Mouse (Mus musculus) lung, postnatal 0 days (tissue): ENCODE results near the gene Cdon. TPM values are rescaled to one million over a fixed set of nuclear protein-coding genes. Genes with fewer than 3 reads are reported as not detected.

Experiments
- ATAC-seq: fragments of 200-750 bp; cut with Nextera tagmentation; 2 replicates; pipeline ENCODE4 v1.8.0; 2017; ENCODE audit warnings: moderate library complexity
- DNase-seq: peaks from one replicate; pipeline ENCODE4 v3.0.0-alpha.2; 2016; ENCODE audit warnings: low spot score
- H3K27ac ChIP-seq: fragments of 300-500 bp; sonication (generic); 2 replicates; pipeline ENCODE4 v1.5.1; 2014; ENCODE audit warnings: antibody characterized with exemption, mild to moderate bottlenecking, low read length, mixed read lengths
- H3K27me3 ChIP-seq: fragments of 300-500 bp; sonication (generic); replicated peaks from 2 replicates; pipeline ENCODE4 v1.6.1; 2014; ENCODE audit warnings: low read length, mixed read lengths; ENCODE audit not compliant: insufficient read depth
- H3K36me3 ChIP-seq: fragments of 300-500 bp; sonication (generic); 2 replicates; pipeline ENCODE4 v1.6.1; 2014; ENCODE audit warnings: low read length, mixed read lengths; ENCODE audit not compliant: insufficient read depth
- H3K4me1 ChIP-seq: fragments of 300-500 bp; sonication (generic); 2 replicates; pipeline ENCODE4 v1.6.1; 2014; ENCODE audit warnings: antibody characterized with exemption, low read depth, low read length, mixed read lengths; ENCODE audit not compliant: insufficient read depth
- H3K4me2 ChIP-seq: fragments of 300-500 bp; sonication (generic); replicated peaks from 2 replicates; pipeline ENCODE4 v1.6.1; 2014; ENCODE audit warnings: low read depth, mild to moderate bottlenecking, low read length, moderate library complexity, mixed read lengths
- H3K4me3 ChIP-seq: fragments of 300-500 bp; sonication (generic); 2 replicates; pipeline ENCODE4 v1.5.1; 2014; ENCODE audit warnings: low read depth, low read length
- H3K9ac ChIP-seq: fragments of 300-500 bp; sonication (generic); replicated peaks from 2 replicates; pipeline ENCODE4 v1.6.1; 2014; ENCODE audit warnings: low read depth, mild to moderate bottlenecking
- H3K9me3 ChIP-seq: fragments of 300-500 bp; sonication (generic); 2 replicates; pipeline ENCODE4 v1.6.1; 2016; ENCODE audit warnings: low read length, mixed read lengths
- CTCF ChIP-seq: IDR thresholded peaks from 2 replicates; pipeline ENCODE4 v1.5.1; 2016; ENCODE audit warnings: antibody characterized with exemption, mild to moderate bottlenecking
- EP300 ChIP-seq: IDR thresholded peaks from 2 replicates; pipeline ENCODE4 v1.6.1; 2016; ENCODE audit warnings: antibody characterized with exemption, mild to moderate bottlenecking, control low read depth
- WGBS: fragments of 180-500 bp; shearing (Covaris S2); extraction: QIAGEN DNeasy Blood & Tissue Kit; methylation state at CpG from one replicate; pipeline ENCODE4 v1.1.7; 2014; 5-methylcytosine and 5-hydroxymethylcytosine counted together
- polyA plus RNA-seq: library from polyadenylated mRNA; unstranded; fragments of >200 nt; fragmentation: Nextera tagmentation; extraction: Ambion mirVana; gene quantifications from 2 replicates; pipeline ENCODE4 v1.2.1, GENCODE M21; 2015

Gene Cdon
- polyA plus RNA-seq, 1 experiment from 2014 or later, result 1.2 TPM

DNA sequence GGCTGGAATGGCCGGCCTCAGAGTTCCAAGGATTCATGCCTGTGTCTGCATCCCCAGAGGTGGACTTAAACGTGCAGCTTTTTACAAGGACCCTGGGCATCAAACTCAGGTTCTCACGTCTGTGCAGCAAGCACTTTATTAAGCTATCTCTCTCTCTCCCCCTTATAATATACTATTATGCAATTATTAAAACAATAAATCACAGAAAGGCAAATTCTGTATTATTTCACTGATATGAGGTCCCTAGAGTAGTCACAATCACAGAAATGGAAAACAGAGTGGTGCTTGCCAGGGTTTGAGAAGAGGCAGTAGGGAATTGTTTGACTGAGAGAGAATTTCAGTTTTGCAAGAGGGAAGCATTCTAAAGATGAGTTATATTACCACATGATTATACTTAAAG, 108.2 kb downstream of the Cdon start:
- DNase-seq, result no peak
- no peak overlapping the region for H3K4me3 ChIP-seq
- no peak for TF ChIP-seq EP300
- TF ChIP-seq CTCF, result no peak
- H3K36me3 ChIP-seq, result no peaks in the 10 kb centered on the region
- no peaks in the 10 kb centered on the region for H3K4me1 ChIP-seq
- H3K9me3 ChIP-seq, result no peaks in the 10 kb centered on the region
- no peak overlapping the region for H3K9ac ChIP-seq
- 54% methylated on average over 3 of the region's 3 CpGs for WGBS
- no peak overlapping the region for H3K4me2 ChIP-seq
- no peak for ATAC-seq
- no peaks in the 10 kb centered on the region for H3K27me3 ChIP-seq
- no peak overlapping the region for H3K27ac ChIP-seq

DNA sequence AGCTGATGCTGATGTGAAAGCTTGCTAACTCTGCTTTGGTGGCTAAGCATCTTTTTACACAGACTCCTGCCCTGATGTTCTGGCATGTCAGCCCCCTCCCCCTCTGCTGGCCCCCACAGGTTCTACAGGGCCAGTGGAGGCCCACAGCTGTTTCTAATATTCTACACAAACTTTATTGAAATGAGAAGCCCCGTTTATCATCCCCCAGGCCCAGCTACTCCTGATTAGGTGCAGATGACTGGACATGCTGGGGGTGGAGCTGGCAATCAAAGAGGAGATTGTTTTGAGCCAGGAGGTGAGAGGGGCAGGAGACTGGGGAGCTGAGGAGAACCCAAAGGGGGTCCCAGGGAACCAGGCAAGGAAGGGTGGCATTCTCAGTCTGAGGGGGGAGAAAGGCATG, 108.9 kb downstream of the Cdon start:
- no peak for ATAC-seq
- no peaks in the 10 kb centered on the region for H3K27me3 ChIP-seq
- H3K27ac ChIP-seq, result no peak overlapping the region
- no peak for DNase-seq
- no peaks in the 10 kb centered on the region for H3K4me1 ChIP-seq
- no peaks in the 10 kb centered on the region for H3K36me3 ChIP-seq
- no peak overlapping the region for H3K4me2 ChIP-seq
- H3K9ac ChIP-seq, result no peak overlapping the region
- no peaks in the 10 kb centered on the region for H3K9me3 ChIP-seq
- no peak for TF ChIP-seq EP300
- no peak for TF ChIP-seq CTCF
- no peak overlapping the region for H3K4me3 ChIP-seq
- 24% methylated on average over 1 of the region's 1 CpGs for WGBS

DNA sequence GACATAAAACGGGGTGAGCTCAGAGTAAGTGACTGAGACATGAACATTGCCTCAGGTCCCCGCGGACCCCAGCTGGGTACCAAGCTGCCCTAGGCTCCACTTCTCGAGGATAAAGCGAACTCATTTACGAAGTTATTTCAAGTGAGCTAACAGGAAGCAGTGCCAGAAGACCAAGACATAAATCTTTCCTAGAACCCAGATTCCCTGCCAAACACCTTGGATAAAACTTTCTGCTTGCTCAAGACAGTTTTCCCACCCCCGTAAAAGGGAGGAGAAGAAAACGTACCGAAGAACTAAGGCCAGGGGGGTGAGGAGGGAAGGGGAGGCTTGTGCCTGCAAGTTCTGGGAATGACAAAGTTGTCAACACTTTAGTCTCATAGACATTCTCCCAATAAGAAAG, 112.3 kb downstream of the Cdon start:
- no peak overlapping the region for H3K27ac ChIP-seq
- DNase-seq (no peak), ATAC-seq (no peak)
- H3K4me2 ChIP-seq, result no peak overlapping the region
- no peaks in the 10 kb centered on the region for H3K9me3 ChIP-seq
- H3K27me3 ChIP-seq, result no peaks in the 10 kb centered on the region
- H3K4me1 ChIP-seq, result no peaks in the 10 kb centered on the region
- H3K36me3 ChIP-seq, result no peaks in the 10 kb centered on the region
- WGBS, result 58% methylated on average over 9 of the region's 9 CpGs
- TF ChIP-seq EP300 (no peak), CTCF (no peak)
- H3K9ac ChIP-seq, result no peak overlapping the region
- H3K4me3 ChIP-seq, result no peak overlapping the region

DNA sequence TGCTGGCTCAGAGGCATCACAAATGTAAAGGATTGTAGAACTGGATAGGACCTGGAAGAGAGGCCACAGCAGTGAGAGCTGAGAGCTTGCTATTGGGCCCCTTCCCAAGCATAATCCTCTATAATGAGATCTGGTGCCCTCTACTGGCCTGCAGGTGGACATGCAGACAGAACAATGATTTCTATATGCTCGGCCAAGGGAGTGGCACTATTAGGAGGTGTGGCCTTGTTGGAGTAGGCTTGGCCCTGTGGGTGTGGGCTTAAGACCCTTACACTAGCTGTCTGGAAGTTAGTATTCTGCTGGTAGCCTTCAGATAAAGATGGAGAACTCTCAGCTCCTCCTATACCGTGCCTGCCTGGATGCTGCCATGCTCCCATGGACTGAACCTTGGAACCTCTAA, 114.2 kb downstream of the Cdon start:
- H3K4me2 ChIP-seq, result no peak overlapping the region
- H3K27me3 ChIP-seq, result no peaks in the 10 kb centered on the region
- no peaks in the 10 kb centered on the region for H3K4me1 ChIP-seq
- WGBS, result 6% methylated on average over 2 of the region's 2 CpGs
- ATAC-seq (peak; percentile 73), DNase-seq (peak; percentile 82)
- no peaks in the 10 kb centered on the region for H3K9me3 ChIP-seq
- TF ChIP-seq EP300, result no peak
- peak; percentile 90 for TF ChIP-seq CTCF
- H3K27ac ChIP-seq, result no peak overlapping the region
- no peak overlapping the region for H3K4me3 ChIP-seq
- H3K36me3 ChIP-seq, result no peaks in the 10 kb centered on the region
- no peak overlapping the region for H3K9ac ChIP-seq

DNA sequence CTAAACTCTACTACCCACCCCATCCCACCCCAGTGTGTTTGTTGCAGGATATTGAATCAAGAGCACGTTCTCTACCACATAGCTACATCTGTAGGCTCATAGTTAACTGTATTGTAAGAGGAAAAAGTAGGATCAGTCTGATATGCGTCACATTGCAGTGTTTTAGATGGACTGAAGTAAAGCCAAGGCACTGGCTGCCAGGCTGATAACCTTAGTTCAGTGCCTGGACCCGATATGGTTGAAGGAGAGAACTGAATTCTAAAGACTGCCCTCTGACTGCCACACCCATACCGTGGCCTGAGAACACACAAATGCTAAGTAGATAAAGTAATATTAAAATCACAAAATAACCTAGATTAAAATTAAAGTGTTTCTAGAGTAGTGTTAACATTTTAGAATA, 114.9 kb downstream of the Cdon start:
- no peak for ATAC-seq
- H3K36me3 ChIP-seq, result no peaks in the 10 kb centered on the region
- H3K9ac ChIP-seq, result no peak overlapping the region
- H3K27me3 ChIP-seq, result no peaks in the 10 kb centered on the region
- no peak overlapping the region for H3K4me2 ChIP-seq
- no peak overlapping the region for H3K4me3 ChIP-seq
- DNase-seq, result no peak
- TF ChIP-seq EP300 (no peak), CTCF (no peak)
- no peaks in the 10 kb centered on the region for H3K4me1 ChIP-seq
- H3K9me3 ChIP-seq, result no peaks in the 10 kb centered on the region
- no peak overlapping the region for H3K27ac ChIP-seq
- 61% methylated on average over 4 of the region's 4 CpGs for WGBS

DNA sequence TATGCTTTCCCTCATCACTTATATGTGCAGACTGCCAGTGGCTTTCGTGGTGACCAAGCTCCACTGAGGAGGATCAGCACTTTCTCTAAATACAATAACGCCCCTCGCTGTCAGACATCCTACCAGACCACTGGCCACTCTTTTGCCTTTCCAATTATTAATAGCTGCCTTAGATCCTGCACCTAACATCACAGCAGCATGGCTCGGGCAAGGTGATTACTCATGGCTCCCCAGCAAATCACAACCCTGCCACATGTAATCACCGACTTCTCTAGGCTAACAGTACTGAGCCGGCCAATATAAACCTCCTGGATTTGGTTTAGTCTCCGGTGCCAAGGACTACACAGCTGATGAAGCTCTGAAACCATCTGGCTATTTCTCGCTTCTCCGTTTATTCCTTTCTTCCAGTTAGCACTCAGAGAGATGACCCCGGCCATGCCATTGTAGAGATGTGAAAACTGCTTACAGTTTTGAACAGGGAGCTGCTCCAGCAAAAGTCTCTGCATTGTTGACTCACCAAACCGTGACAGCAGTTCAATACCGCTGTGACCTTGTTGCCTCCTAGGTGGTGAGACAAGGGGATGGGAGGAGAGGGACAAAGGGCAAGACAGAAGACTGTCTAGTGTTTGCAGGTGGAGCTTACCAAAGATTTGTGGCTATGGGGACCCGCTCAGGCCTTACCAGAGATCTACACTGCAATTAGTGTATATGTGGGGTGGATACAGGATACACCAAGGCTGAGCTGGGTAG, 118.2 kb downstream of the Cdon start:
- Histone ChIP-seq H3K9me3 (no peaks in the 10 kb centered on the region), H3K27ac (no peak overlapping the region), H3K36me3 (no peaks in the 10 kb centered on the region), H3K27me3 (no peaks in the 10 kb centered on the region), H3K9ac (no peak overlapping the region), H3K4me2 (no peak overlapping the region), H3K4me3 (no peak overlapping the region), H3K4me1 (no peaks in the 10 kb centered on the region)
- TF ChIP-seq EP300, result no peak
- no peak for TF ChIP-seq CTCF
- 66% methylated on average over 13 of the region's 13 CpGs for WGBS
- DNase-seq (no peak), ATAC-seq (no peak)
